ENCODE assay signal across 10 mouse cellular contexts in the genomic region with DNA sequence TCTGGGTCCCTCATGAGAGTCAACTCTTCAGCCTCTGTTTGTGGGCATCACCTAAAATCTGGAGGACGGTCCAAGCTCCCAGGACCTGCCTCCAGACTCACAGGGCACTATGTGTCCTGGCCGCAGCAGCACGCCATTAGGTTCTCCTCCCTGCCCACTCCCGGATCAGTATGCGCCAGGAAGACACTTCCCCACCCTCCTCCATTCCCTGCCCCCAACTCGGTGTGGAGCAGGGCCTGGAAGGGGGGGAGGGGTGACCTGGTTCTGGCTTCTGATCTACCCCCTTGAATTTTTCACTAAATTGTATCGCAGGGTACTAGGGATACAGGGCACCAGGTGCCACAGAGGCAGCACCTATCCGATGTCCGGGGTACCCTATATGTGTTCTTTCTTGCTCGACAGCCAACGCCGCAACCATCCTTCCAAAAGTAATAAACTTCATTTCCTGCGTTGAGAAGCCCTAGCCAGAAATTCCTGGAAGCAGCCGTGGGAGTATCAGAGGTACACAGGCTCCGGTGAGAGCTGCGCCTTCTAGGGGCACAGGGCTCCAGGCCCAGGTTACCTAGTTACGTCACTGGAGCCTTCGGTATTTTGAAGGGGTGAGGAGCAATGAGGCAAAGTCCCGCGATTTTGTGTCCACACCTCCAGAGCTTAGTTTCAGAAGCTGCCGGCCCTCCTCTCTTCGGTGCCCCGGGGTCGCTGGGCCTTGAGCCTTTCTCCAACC. TPM values are rescaled to one million over a fixed set of nuclear protein-coding genes. Genes with fewer than 3 reads are reported as not detected.
DNase-seq lines count a peak whose midpoint lies in the region; ATAC-seq and TF ChIP-seq lines count a peak whose summit lies in the region.
"Had no signal": no experiment of that assay in that cellular context is flagged by ENCODE, and none has a peak within 500 bp of the region (broad histone marks: within the 10 kb centered on the region; RNA-seq: fewer than 3 reads in every experiment).

No protein-coding gene starts in this region.

- no peak for ATAC-seq in embryonic facial prominence, embryonic 13.5 days (ENCODE audit: insufficient number of reproducible peaks, insufficient read depth, low FRiP score, low TSS enrichment, low read depth)
- no peak for ATAC-seq in intestine, embryonic 16.5 days
- ATAC-seq in neural tube, embryonic 12.5 days (ENCODE audit: low FRiP score, low read depth): 0 out of 2 replicates have a peak, but pooled peaks have one; percentile 1

- intact Hi-C loops in heart, adult 2 months (cut with DNase I): loop anchor here (1.0 to 10.0 kb wide), 5 partner anchors 72 to 1481 kb away; no protein-coding TSS in a partner anchor

- H3K27me3 ChIP-seq in heart, adult 2 months (ENCODE audit: control insufficient read depth, insufficient read depth, low read length): peaks cover 13% of the 10 kb centered on the region
- H3K27me3 ChIP-seq in embryonic facial prominence, embryonic 13.5 days: peaks cover 98% of the 10 kb centered on the region
- H3K27me3 ChIP-seq in intestine, embryonic 16.5 days (replicated peaks; ENCODE audit: control insufficient read depth, insufficient read depth, low read length): peaks cover 93% of the 10 kb centered on the region
- H3K27me3 ChIP-seq in neural tube, embryonic 12.5 days (replicated peaks): peaks cover 83% of the 10 kb centered on the region
- H3K27me3 ChIP-seq in thymus, adult 2 months (ENCODE audit: control insufficient read depth, insufficient read depth, low read length): peaks cover 62% of the 10 kb centered on the region

- H3K4me1 ChIP-seq in heart, adult 2 months (ENCODE audit: control insufficient read depth, insufficient read depth, low read length): peaks cover 1% of the 10 kb centered on the region
- H3K4me1 ChIP-seq in embryonic facial prominence, embryonic 13.5 days: peaks cover 65% of the 10 kb centered on the region
- H3K4me1 ChIP-seq in intestine, embryonic 16.5 days (ENCODE audit: control insufficient read depth, insufficient read depth, low read length): peaks cover 30% of the 10 kb centered on the region
- H3K4me1 ChIP-seq in neural tube, embryonic 12.5 days: peaks cover 77% of the 10 kb centered on the region
- H3K4me1 ChIP-seq in thymus, adult 2 months (replicated peaks; ENCODE audit: control insufficient read depth, insufficient read depth, low read length): peaks cover 19% of the 10 kb centered on the region

- no peak for TF ChIP-seq POLR2A in heart, adult 2 months (IDR thresholded peaks at IDR 0.05; ENCODE audit: insufficient read depth, low read depth, low read length)
- TF ChIP-seq POLR2A in thymus, adult 2 months (IDR thresholded peaks at IDR 0.05; ENCODE audit: control insufficient read depth, extremely low read depth, insufficient read depth, low read length, poor library complexity): no peak

- H3K27ac ChIP-seq in heart, adult 2 months: no peak overlapping the region
- H3K27ac ChIP-seq in embryonic facial prominence, embryonic 13.5 days: peak overlapping the region; percentile 39; the same call in 1 of the 2 replicates
- H3K27ac ChIP-seq in intestine, embryonic 16.5 days (ENCODE audit: low read length): no peak overlapping the region
- H3K27ac ChIP-seq in neural tube, embryonic 12.5 days: peak overlapping the region; percentile 21; the same call in 1 of the 2 replicates
- H3K27ac ChIP-seq in thymus, adult 2 months (ENCODE audit: control insufficient read depth, insufficient read depth, low read length): no peak overlapping the region

- TF ChIP-seq CTCF in heart, adult 2 months (IDR thresholded peaks at IDR 0.05): no peak
- TF ChIP-seq CTCF in thymus, adult 2 months (IDR thresholded peaks at IDR 0.05; ENCODE audit: borderline replicate concordance, control insufficient read depth, extremely low read depth, insufficient read depth, low read length, poor library complexity): no peak

- no peaks in the 10 kb centered on the region for H3K9me3 ChIP-seq in embryonic facial prominence, embryonic 13.5 days
- no peaks in the 10 kb centered on the region for H3K9me3 ChIP-seq in intestine, embryonic 16.5 days (ENCODE audit: control insufficient read depth, low read length)
- no peaks in the 10 kb centered on the region for H3K9me3 ChIP-seq in neural tube, embryonic 12.5 days

- no peaks in the 10 kb centered on the region for H3K79me2 ChIP-seq in heart, adult 2 months (replicated peaks; ENCODE audit: control insufficient read depth, insufficient read depth, low read length)

- H3K4me3 ChIP-seq in heart, adult 2 months: peak overlapping the region; percentile 15
- H3K4me3 ChIP-seq in embryonic facial prominence, embryonic 13.5 days: peak overlapping the region; percentile 78
- H3K4me3 ChIP-seq in intestine, embryonic 16.5 days (ENCODE audit: low read length): no peak overlapping the region
- H3K4me3 ChIP-seq in neural tube, embryonic 12.5 days: peak overlapping the region; percentile 26; the same call in 1 of the 2 replicates
- H3K4me3 ChIP-seq in thymus, adult 2 months (ENCODE audit: control insufficient read depth, insufficient read depth, low read length): no peak overlapping the region

- H3K36me3 ChIP-seq in heart, adult 2 months (ENCODE audit: control insufficient read depth, insufficient read depth, low read length): no peaks in the 10 kb centered on the region
- no peaks in the 10 kb centered on the region for H3K36me3 ChIP-seq in embryonic facial prominence, embryonic 13.5 days
- no peaks in the 10 kb centered on the region for H3K36me3 ChIP-seq in intestine, embryonic 16.5 days (ENCODE audit: control insufficient read depth, insufficient read depth, low read length)
- H3K36me3 ChIP-seq in neural tube, embryonic 12.5 days: no peaks in the 10 kb centered on the region
- H3K36me3 ChIP-seq in thymus, adult 2 months (ENCODE audit: control insufficient read depth, insufficient read depth, low read length): no peaks in the 10 kb centered on the region

- H3K4me2 ChIP-seq in embryonic facial prominence, embryonic 13.5 days: peak overlapping the region; percentile 91
- 0 out of 2 replicates have a peak overlapping the region, but pooled peaks have one; percentile 28 for H3K4me2 ChIP-seq in intestine, embryonic 16.5 days (ENCODE audit: low read depth, low read length)
- peak overlapping the region; percentile 64 for H3K4me2 ChIP-seq in neural tube, embryonic 12.5 days (replicated peaks)

- TF ChIP-seq EP300 in heart, adult 2 months (IDR thresholded peaks at IDR 0.05; ENCODE audit: insufficient read depth, low read depth, low read length): no peak

- no peak overlapping the region for H3K9ac ChIP-seq in heart, adult 2 months (ENCODE audit: low read depth, low read length)
- H3K9ac ChIP-seq in embryonic facial prominence, embryonic 13.5 days: peak overlapping the region; percentile 57
- no peak overlapping the region for H3K9ac ChIP-seq in intestine, embryonic 16.5 days (ENCODE audit: low read depth, low read length)
- H3K9ac ChIP-seq in neural tube, embryonic 12.5 days: 0 out of 2 replicates have a peak overlapping the region, but pooled peaks have one; percentile 5

- DNase-seq in heart, adult 2 months: no peak
- DNase-seq in heart, adult 9 months (ENCODE audit: low spot score in 2 of 2): no peak
- DNase-seq in adrenal gland, adult (ENCODE audit: inconsistent age in 2 of 2, low spot score in 1 of 2): no peak
- no peak for DNase-seq in ovary, postnatal 36 days (ENCODE audit: low spot score)
- no peak for DNase-seq in thymus, adult 2 months
- DNase-seq: cerebellum, adult 8-10 months; kidney, postnatal 10 days had no signal

- WGBS in heart, adult 2 months: 22% methylated on average over 24 of the region's 24 CpGs
- WGBS in embryonic facial prominence, embryonic 13.5 days: 5% methylated on average over 24 of the region's 24 CpGs
- 4% methylated on average over 24 of the region's 24 CpGs for WGBS in intestine, embryonic 16.5 days
- 1% methylated on average over 24 of the region's 24 CpGs for WGBS in neural tube, embryonic 12.5 days
- WGBS in thymus, adult 2 months: 14% methylated on average over 24 of the region's 24 CpGs

RNA-seq across cellular contexts. Expression of gene Ebf3, which starts 3.6 kb away (rescaled TPM):
- 1 to 10 TPM; 6.1 to 7.5 TPM for total RNA-seq in heart, adult 2 months (2021)
- polyA plus RNA-seq in heart, adult 2 months (2012; rRNA removed): 5.0 and 6.0 TPM in 2 replicates
- polyA plus RNA-seq in embryonic facial prominence, embryonic 13.5 days (2015; fragmentation: Nextera tagmentation; extraction: Ambion mirVana): 8.6 and 11.6 TPM in 2 replicates
- polyA plus RNA-seq in intestine, embryonic 16.5 days (2015; fragmentation: Nextera tagmentation; extraction: Ambion mirVana): 0.22 and 0.43 TPM in 2 replicates
- polyA plus RNA-seq in neural tube, embryonic 12.5 days (2016; fragmentation: Nextera tagmentation; extraction: Ambion mirVana): 19.1 and 20.0 TPM in 2 replicates
- 1.7 and 2.1 TPM in 2 replicates for polyA plus RNA-seq in thymus, adult 2 months (2012; rRNA removed)

Comparison
In these comparisons a context has a peak if more than half of its experiments do, and no peak if none do; other contexts are left out.
1. H3K27ac ChIP-seq: peak in embryonic facial prominence, embryonic 13.5 days (single experiment) and neural tube, embryonic 12.5 days (single experiment); none in heart, adult 2 months (single experiment), intestine, embryonic 16.5 days (single experiment) and thymus, adult 2 months (single experiment).
2. H3K4me3 ChIP-seq: peak in heart, adult 2 months (single experiment), embryonic facial prominence, embryonic 13.5 days (single experiment) and neural tube, embryonic 12.5 days (single experiment); none in intestine, embryonic 16.5 days (single experiment) and thymus, adult 2 months (single experiment).
3. H3K9ac ChIP-seq: peak in embryonic facial prominence, embryonic 13.5 days (single experiment) and neural tube, embryonic 12.5 days (single experiment); none in heart, adult 2 months (single experiment) and intestine, embryonic 16.5 days (single experiment).
4. H3K4me2 ChIP-seq: peak in every context shown above with its lines; median percentile 91 in embryonic facial prominence, embryonic 13.5 days; 64 in neural tube, embryonic 12.5 days; 28 in intestine, embryonic 16.5 days.